Mouse (Mus musculus) cerebellum, adult 18-20 months (tissue): ENCODE results near the gene Uso1.
A peak's percentile ranks its signal among the peaks of the same experiment; 100 is the strongest.
"Not testable (repeated sequence)": the region's sequence is repeated elsewhere in the genome, so short reads cannot be mapped to it uniquely, and the experiment has no call there.

Experiments used
- DNase-seq, 2 experiments: peaks; one replicate each; pipeline ENCODE4 v3.0.0; 2021

The Uso1 gene

GRCm38 (mm10) chr5:92128570-92128969 is 9.2 kb upstream of the Uso1 start:
- DNase-seq, result no peak

- no peak for DNase-seq
These were observed 8.4 kb upstream of the Uso1 start for GRCm38 (mm10) chr5:92129321-92129768.

GRCm38 (mm10) chr5:92130040-92130682 is 7.6 kb upstream of the Uso1 start:
- DNase-seq, result no peak

- DNase-seq, result no peak
These were observed 5.6 kb upstream of the Uso1 start for GRCm38 (mm10) chr5:92132127-92132526.

- DNase-seq, result not testable (repeated sequence)
These were observed 4.7 kb upstream of the Uso1 start for GRCm38 (mm10) chr5:92133006-92133405.

GRCm38 (mm10) chr5:92134934-92135333 is 2.8 kb upstream of the Uso1 start:
- no peak for DNase-seq

GRCm38 (mm10) chr5:92136536-92137238 is 1.1 kb upstream of the Uso1 start:
- DNase-seq, result peak in 1 of 2 experiments; percentile 14

- peak; percentile 55 to 68 for DNase-seq
These were observed 419 bp downstream of the Uso1 start for GRCm38 (mm10) chr5:92138093-92138621.

- no peak for DNase-seq
These were observed 1.5 kb downstream of the Uso1 start for GRCm38 (mm10) chr5:92139191-92139590.

- no peak for DNase-seq
These were observed 4.0 kb downstream of the Uso1 start for GRCm38 (mm10) chr5:92141696-92142095.

- DNase-seq, result no peak
These were observed 4.7 kb downstream of the Uso1 start for GRCm38 (mm10) chr5:92142481-92142880.

- DNase-seq, result no peak
These were observed 5.9 kb downstream of the Uso1 start for GRCm38 (mm10) chr5:92143665-92144064.

GRCm38 (mm10) chr5:92144954-92145708 is 7.4 kb downstream of the Uso1 start:
- DNase-seq, result no peak

GRCm38 (mm10) chr5:92148248-92148647 is 10.5 kb downstream of the Uso1 start:
- DNase-seq, result no peak

GRCm38 (mm10) chr5:92149330-92149982 is 11.7 kb downstream of the Uso1 start:
- DNase-seq, result no peak

- no peak for DNase-seq
These were observed 17.1 kb downstream of the Uso1 start for GRCm38 (mm10) chr5:92154861-92155260.

- no peak for DNase-seq
These were observed 28.2 kb downstream of the Uso1 start for GRCm38 (mm10) chr5:92165976-92166375.

- no peak for DNase-seq
These were observed 45.5 kb downstream of the Uso1 start for GRCm38 (mm10) chr5:92183071-92183830.

GRCm38 (mm10) chr5:92188881-92189483 is 51.2 kb downstream of the Uso1 start:
- no peak for DNase-seq

- peak; percentile 18 to 27 for DNase-seq
These were observed 58.0 kb downstream of the Uso1 start for GRCm38 (mm10) chr5:92195716-92196115.
